Mouse (Mus musculus): Measurements from ENCODE around the gene Olfr1061.

DNA sequence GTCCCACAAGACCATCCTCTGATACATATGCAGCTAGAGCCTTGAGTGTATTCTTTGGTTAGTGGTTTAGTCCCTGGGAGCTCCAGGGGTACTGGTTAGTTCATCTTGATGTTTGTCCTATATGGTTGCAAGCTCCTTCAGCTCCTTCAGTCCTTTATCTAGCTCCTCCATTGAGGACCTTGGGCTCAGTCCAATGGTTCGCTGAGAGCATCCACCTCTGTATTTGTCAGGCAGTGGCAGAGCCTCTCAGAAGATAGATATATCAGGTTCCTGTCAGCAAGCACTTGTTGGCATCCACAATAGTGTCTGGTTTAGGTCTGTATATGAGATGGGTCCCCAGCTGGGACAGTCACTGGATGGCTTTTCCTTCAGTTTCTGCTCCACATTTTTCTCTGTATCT, 46.6 kb upstream of the Olfr1061 start:
- no peak for TF ChIP-seq CTCF (IDR thresholded peaks at IDR 0.05; ENCODE audit: low read depth)
- TF ChIP-seq EP300 (IDR thresholded peaks at IDR 0.05; ENCODE audit: low read depth) = no peak

Data from heart, postnatal 0 days (tissue).